8 mouse cellular contexts compared by ENCODE assay signal in the genomic region with DNA sequence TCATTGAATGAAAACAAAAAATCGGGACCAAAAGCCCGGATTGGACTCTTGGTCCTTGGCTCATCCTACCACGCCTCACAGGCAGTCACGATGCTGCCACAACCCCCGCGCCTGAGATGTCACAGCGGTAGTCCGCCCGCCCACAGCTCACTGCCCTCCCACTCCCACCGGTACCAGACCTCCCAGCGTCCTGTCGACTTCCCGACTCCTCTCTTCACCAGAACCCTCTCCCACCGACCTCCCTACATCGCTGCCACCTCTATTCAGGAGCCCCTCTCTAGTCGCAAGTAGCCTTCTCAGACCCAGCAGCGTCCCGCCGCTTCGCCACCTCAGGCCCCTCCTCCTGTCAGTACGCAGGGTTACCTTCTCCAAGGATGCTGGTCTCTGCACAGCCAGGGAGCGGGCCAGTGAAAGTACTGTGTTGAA. TPM values are rescaled to one million over a fixed set of nuclear protein-coding genes. Genes with fewer than 3 reads are reported as not detected.
A peak's percentile ranks its signal among the peaks of the same experiment; 100 is the strongest.
DNase-seq lines count a peak whose midpoint lies in the region; ATAC-seq and TF ChIP-seq lines count a peak whose summit lies in the region.

No protein-coding gene starts in this region.

- H3K27me3 ChIP-seq in thymus, adult 2 months (ENCODE audit: control insufficient read depth, insufficient read depth, low read length): no peaks in the 10 kb centered on the region
- no peaks in the 10 kb centered on the region for H3K27me3 ChIP-seq in embryonic facial prominence, embryonic 10.5 days (replicated peaks; ENCODE audit: low read depth, poor library complexity, severe bottlenecking)
- no peaks in the 10 kb centered on the region for H3K27me3 ChIP-seq in intestine, postnatal 0 days (replicated peaks; ENCODE audit: control insufficient read depth, insufficient read depth, low read length)
- H3K27me3 ChIP-seq in stomach, embryonic 16.5 days (ENCODE audit: control insufficient read depth, insufficient read depth, low read length): no peaks in the 10 kb centered on the region

- WGBS in thymus, adult 2 months: under 1% methylated on average over 20 of the region's 22 CpGs
- WGBS in embryonic facial prominence, embryonic 10.5 days: under 1% methylated on average over 22 of the region's 22 CpGs
- WGBS in intestine, postnatal 0 days: 1% methylated on average over 22 of the region's 22 CpGs
- WGBS in stomach, embryonic 16.5 days: 0% methylated on average over 22 of the region's 22 CpGs

- no peak overlapping the region for H3K27ac ChIP-seq in thymus, adult 2 months (ENCODE audit: control insufficient read depth, insufficient read depth, low read length)
- peak overlapping the region; percentile 85 for H3K27ac ChIP-seq in embryonic facial prominence, embryonic 10.5 days (replicated peaks)
- peak overlapping the region; percentile 83 for H3K27ac ChIP-seq in intestine, postnatal 0 days (ENCODE audit: low read depth, low read length)
- H3K27ac ChIP-seq in stomach, embryonic 16.5 days (ENCODE audit: low read length): peak overlapping the region; percentile 72; the same call in 1 of the 2 replicates

- peak overlapping the region; percentile 82 for H3K4me2 ChIP-seq in intestine, postnatal 0 days (replicated peaks; ENCODE audit: low read depth)
- H3K4me2 ChIP-seq in stomach, embryonic 16.5 days (ENCODE audit: low read depth, low read length): peak overlapping the region; percentile 69

- no peaks in the 10 kb centered on the region for H3K36me3 ChIP-seq in thymus, adult 2 months (ENCODE audit: control insufficient read depth, insufficient read depth, low read length)
- H3K36me3 ChIP-seq in embryonic facial prominence, embryonic 10.5 days (replicated peaks): peaks cover 10% of the 10 kb centered on the region; the same call in 1 of the 2 replicates
- no peaks in the 10 kb centered on the region for H3K36me3 ChIP-seq in intestine, postnatal 0 days (ENCODE audit: control insufficient read depth, insufficient read depth)
- no peaks in the 10 kb centered on the region; the same call in 1 of the 2 replicates for H3K36me3 ChIP-seq in stomach, embryonic 16.5 days (ENCODE audit: control insufficient read depth, insufficient read depth, low read length)

- H3K9ac ChIP-seq in intestine, postnatal 0 days (ENCODE audit: low read depth, low read length): peak overlapping the region; percentile 67
- H3K9ac ChIP-seq in stomach, embryonic 16.5 days (ENCODE audit: low read length): peak overlapping the region; percentile 88

- no peak for TF ChIP-seq CTCF in thymus, adult 2 months (IDR thresholded peaks at IDR 0.05; ENCODE audit: borderline replicate concordance, control insufficient read depth, extremely low read depth, insufficient read depth, low read length, poor library complexity)
- no peak for TF ChIP-seq CTCF in intestine, postnatal 0 days (IDR thresholded peaks at IDR 0.05; ENCODE audit: low read depth)

- H3K9me3 ChIP-seq in embryonic facial prominence, embryonic 10.5 days: no peaks in the 10 kb centered on the region
- H3K9me3 ChIP-seq in intestine, postnatal 0 days (ENCODE audit: control insufficient read depth): no peaks in the 10 kb centered on the region
- H3K9me3 ChIP-seq in stomach, embryonic 16.5 days (replicated peaks; ENCODE audit: control insufficient read depth, low read length): no peaks in the 10 kb centered on the region

- peaks cover 5% of the 10 kb centered on the region; the same call in 1 of the 2 replicates for H3K4me1 ChIP-seq in thymus, adult 2 months (replicated peaks; ENCODE audit: control insufficient read depth, insufficient read depth, low read length)
- H3K4me1 ChIP-seq in embryonic facial prominence, embryonic 10.5 days: peaks cover 23% of the 10 kb centered on the region
- H3K4me1 ChIP-seq in intestine, postnatal 0 days (replicated peaks; ENCODE audit: control insufficient read depth, insufficient read depth, low read length): peaks cover 3% of the 10 kb centered on the region; the same call in 1 of the 2 replicates
- H3K4me1 ChIP-seq in stomach, embryonic 16.5 days (ENCODE audit: control insufficient read depth, insufficient read depth, low read length): peaks cover 17% of the 10 kb centered on the region

- H3K4me3 ChIP-seq in thymus, adult 2 months (ENCODE audit: control insufficient read depth, insufficient read depth, low read length): peak overlapping the region; percentile 95
- peak overlapping the region; percentile 74 for H3K4me3 ChIP-seq in embryonic facial prominence, embryonic 10.5 days
- H3K4me3 ChIP-seq in intestine, postnatal 0 days (ENCODE audit: low read depth, low read length): peak overlapping the region; percentile 75
- peak overlapping the region; percentile 82 for H3K4me3 ChIP-seq in stomach, embryonic 16.5 days (replicated peaks; ENCODE audit: low read length)

- intact Hi-C loops in left cerebral cortex, postnatal 25 days (cut with DNase I): loop anchor here (1.0 to 5.0 kb wide), 3 partner anchors 22 to 127 kb away; a partner anchor contains a TSS

- peak; percentile 62 for ATAC-seq in intestine, postnatal 0 days
- peak; percentile 40 for ATAC-seq in megakaryocyte progenitor cell, adult 5-6 weeks (replicated peaks; ENCODE audit: poor library complexity)
- peak; percentile 69; the same call in 1 of the 2 replicates for ATAC-seq in stomach, embryonic 16.5 days (ENCODE audit: insufficient read depth, low FRiP score)

- TF ChIP-seq POLR2A in thymus, adult 2 months (IDR thresholded peaks at IDR 0.05; ENCODE audit: control insufficient read depth, extremely low read depth, insufficient read depth, low read length, poor library complexity): no peak

- DNase-seq in thymus, adult 2 months: peak; percentile 63
- no peak for DNase-seq in thymus, postnatal 0 days (ENCODE audit: low spot score)
- DNase-seq in embryonic facial prominence, embryonic 10.5 days (ENCODE audit: low spot score): no peak
- DNase-seq in gastrocnemius, postnatal 4 days (ENCODE audit: low spot score in 2 of 2): peak; percentile 34 to 63
- DNase-seq in left cerebral cortex, postnatal 25 days (ENCODE audit: low spot score in 2 of 2): peak; percentile 81 to 95

RNA-seq across cellular contexts. Expression of a gene that starts 0.5 kb away (rescaled TPM):
- polyA plus RNA-seq in thymus, adult 2 months (2012; rRNA removed): 7.5 and 8.1 TPM in 2 replicates
- polyA plus RNA-seq in thymus, postnatal 0 days (2015; fragmentation: Nextera tagmentation; extraction: Ambion mirVana): 14.1 and 14.8 TPM in 2 replicates
- polyA plus RNA-seq in embryonic facial prominence, embryonic 10.5 days (2016; fragmentation: Nextera tagmentation; extraction: Ambion mirVana): 9.8 and 11.2 TPM in 2 replicates
- total RNA-seq in gastrocnemius, postnatal 4 days (2021): 10 to 100 TPM; 14.3 to 15.5 TPM
- polyA plus RNA-seq in intestine, postnatal 0 days (2015; fragmentation: Nextera tagmentation; extraction: Ambion mirVana): 15.5 and 16.8 TPM in 2 replicates
- total RNA-seq in left cerebral cortex, postnatal 25 days (2021): 10 to 100 TPM; 21.5 to 23.9 TPM
- total RNA-seq in megakaryocyte progenitor cell, adult 5-6 weeks (2015): 16.5 and 18.5 TPM in 2 replicates
- 17.9 and 18.0 TPM in 2 replicates for total RNA-seq in megakaryocyte progenitor cell, adult 5-6 weeks (2017)
- 19.4 and 20.9 TPM in 2 replicates for polyA plus RNA-seq in stomach, embryonic 16.5 days (2015; fragmentation: Nextera tagmentation; extraction: Ambion mirVana)

RNA-seq across cellular contexts. Expression of a gene that starts 0.8 kb away (rescaled TPM):
- 75.5 and 78.4 TPM in 2 replicates for polyA plus RNA-seq in thymus, adult 2 months (2012; rRNA removed)
- polyA plus RNA-seq in thymus, postnatal 0 days (2015; fragmentation: Nextera tagmentation; extraction: Ambion mirVana): 29.0 and 31.3 TPM in 2 replicates
- polyA plus RNA-seq in embryonic facial prominence, embryonic 10.5 days (2016; fragmentation: Nextera tagmentation; extraction: Ambion mirVana): 38.0 and 39.0 TPM in 2 replicates
- 10 to 100 TPM; 27.9 to 31.4 TPM for total RNA-seq in gastrocnemius, postnatal 4 days (2021)
- 20.5 and 23.3 TPM in 2 replicates for polyA plus RNA-seq in intestine, postnatal 0 days (2015; fragmentation: Nextera tagmentation; extraction: Ambion mirVana)
- 100 to 1,000 TPM; 324 to 328 TPM for total RNA-seq in left cerebral cortex, postnatal 25 days (2021)
- 55.4 and 58.1 TPM in 2 replicates for total RNA-seq in megakaryocyte progenitor cell, adult 5-6 weeks (2015)
- total RNA-seq in megakaryocyte progenitor cell, adult 5-6 weeks (2017): 28.1 and 39.4 TPM in 2 replicates
- polyA plus RNA-seq in stomach, embryonic 16.5 days (2015; fragmentation: Nextera tagmentation; extraction: Ambion mirVana): 32.7 and 35.7 TPM in 2 replicates

RNA-seq across cellular contexts. Expression of a gene that starts 46.5 kb away (rescaled TPM):
- polyA plus RNA-seq in thymus, adult 2 months (2012; rRNA removed): 147 and 200 TPM in 2 replicates
- 59.8 and 68.0 TPM in 2 replicates for polyA plus RNA-seq in thymus, postnatal 0 days (2015; fragmentation: Nextera tagmentation; extraction: Ambion mirVana)
- 70.9 and 73.3 TPM in 2 replicates for polyA plus RNA-seq in embryonic facial prominence, embryonic 10.5 days (2016; fragmentation: Nextera tagmentation; extraction: Ambion mirVana)
- total RNA-seq in gastrocnemius, postnatal 4 days (2021): 10 to 100 TPM; 32.4 to 33.1 TPM
- polyA plus RNA-seq in intestine, postnatal 0 days (2015; fragmentation: Nextera tagmentation; extraction: Ambion mirVana): 29.9 and 36.9 TPM in 2 replicates
- 10 to 100 TPM; 30.9 to 31.0 TPM for total RNA-seq in left cerebral cortex, postnatal 25 days (2021)
- total RNA-seq in megakaryocyte progenitor cell, adult 5-6 weeks (2015): 24.6 and 25.9 TPM in 2 replicates
- total RNA-seq in megakaryocyte progenitor cell, adult 5-6 weeks (2017): 17.8 and 18.5 TPM in 2 replicates
- 51.2 and 53.1 TPM in 2 replicates for polyA plus RNA-seq in stomach, embryonic 16.5 days (2015; fragmentation: Nextera tagmentation; extraction: Ambion mirVana)

Comparison
In these comparisons a context has a peak if more than half of its experiments do, and no peak if none do; other contexts are left out.
1. DNase-seq: peak in thymus, adult 2 months (single experiment), gastrocnemius, postnatal 4 days (2 of 2) and left cerebral cortex, postnatal 25 days (2 of 2); none in thymus, postnatal 0 days (single experiment) and embryonic facial prominence, embryonic 10.5 days (single experiment).
2. Peak in every context shown above with its lines, with median percentiles within 50 percentile points of each other: H3K4me3 ChIP-seq and ATAC-seq.